Mouse (Mus musculus) small intestine, adult 2 months (tissue): ENCODE measurements around the gene Ssc4d.

ENCODE experiments used
- CTCF ChIP-seq: fragments of 200-500 bp; IDR thresholded peaks from 2 replicates; pipeline ENCODE4 v1.5.1; 2012; ENCODE audit warnings: low read depth, mild to moderate bottlenecking, control low read depth, inconsistent platforms, low read length, moderate library complexity, mixed read lengths; ENCODE audit not compliant: insufficient replicate concordance, insufficient read length; ENCODE audit errors: extremely low read depth
- POLR2A ChIP-seq: fragments of 200-500 bp; IDR thresholded peaks from 2 replicates; pipeline ENCODE4 v1.6.1; 2012; ENCODE audit warnings: low read depth, mild to moderate bottlenecking, control low read depth, inconsistent platforms, low read length, moderate library complexity

DNA sequence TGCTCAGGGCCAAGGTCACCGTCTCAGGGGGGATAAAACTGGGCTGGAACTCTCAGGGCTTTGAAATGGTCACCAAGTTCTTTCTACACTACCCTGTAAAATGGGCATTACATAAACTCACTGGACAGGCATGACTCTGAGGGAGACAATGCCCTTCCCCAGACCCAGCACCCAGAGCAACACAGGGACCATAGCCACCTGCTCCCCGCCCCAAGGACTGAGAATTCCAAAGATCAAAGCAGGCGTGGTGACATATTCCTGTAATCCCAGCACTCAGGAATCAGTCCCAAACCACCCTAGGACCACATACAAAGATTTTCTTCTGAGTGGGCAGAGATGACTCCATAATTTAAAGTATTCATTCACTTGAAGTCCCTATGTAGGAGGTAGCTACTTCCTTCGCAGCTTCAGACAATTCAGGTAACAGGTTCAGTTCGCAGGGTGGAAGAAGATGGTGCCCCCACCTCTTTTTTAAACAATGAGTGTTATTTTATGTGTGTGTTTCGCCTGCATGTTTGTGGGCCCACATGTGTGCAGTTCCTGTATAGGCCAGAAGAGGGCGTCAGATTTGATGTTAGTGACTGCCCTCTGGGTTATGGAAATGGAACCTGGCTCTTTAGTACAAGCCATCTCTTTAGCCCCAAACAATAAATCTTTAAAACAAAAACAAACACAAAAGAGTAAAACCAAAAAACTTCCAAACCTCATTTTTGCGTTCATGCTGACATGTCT is 56.8 kb downstream of the Ssc4d start:
- TF ChIP-seq CTCF (no peak), POLR2A (no peak)
